Mouse (Mus musculus) kidney, adult 2 months (tissue): ENCODE measurements at regions not wholly inside any gene's neighbourhood (a gene's known extent, or its start where the extent isn't known, plus 50 kb on each side); places are given as distances from the start of the nearest gene placed in this dataset.

Source experiments
- CTCF ChIP-seq: fragments of 200-500 bp; conservative IDR thresholded peaks from 2 replicates; pipeline ENCODE4 v1.5.1; 2011; ENCODE audit warnings: low read depth, mild to moderate bottlenecking, control low read depth, low read length, moderate library complexity, mixed read lengths; ENCODE audit not compliant: insufficient read depth, insufficient read length
- POLR2A ChIP-seq: fragments of 200-500 bp; IDR thresholded peaks from one replicate; pipeline ENCODE4 v1.6.1; 2011; ENCODE audit warnings: low read depth, low read length, control low read depth

- TF ChIP-seq CTCF (no peak), POLR2A (no peak)
These were observed 434.3 kb upstream of the Xylt1 start for GRCm38 (mm10) chr7:116946448-116946847.
